Mouse (Mus musculus) gonadal fat pad, adult 2 months (tissue): ENCODE measurements at regions not wholly inside any gene's neighbourhood (a gene's known extent, or its start where the extent isn't known, plus 50 kb on each side); places are given as distances from the start of the nearest gene placed in this dataset.

Experiments
- DNase-seq: peaks from one replicate; pipeline ENCODE4 v3.0.0-alpha.2; 2012; ENCODE audit warnings: low read depth

GRCm38 (mm10) chr14:47990716-47991115, 129.9 kb upstream of the Peli2 start:
- no peak for DNase-seq

- DNase-seq = no peak
Measured at GRCm38 (mm10) chr14:47991546-47991945, 129.1 kb upstream of the Peli2 start.

DNA sequence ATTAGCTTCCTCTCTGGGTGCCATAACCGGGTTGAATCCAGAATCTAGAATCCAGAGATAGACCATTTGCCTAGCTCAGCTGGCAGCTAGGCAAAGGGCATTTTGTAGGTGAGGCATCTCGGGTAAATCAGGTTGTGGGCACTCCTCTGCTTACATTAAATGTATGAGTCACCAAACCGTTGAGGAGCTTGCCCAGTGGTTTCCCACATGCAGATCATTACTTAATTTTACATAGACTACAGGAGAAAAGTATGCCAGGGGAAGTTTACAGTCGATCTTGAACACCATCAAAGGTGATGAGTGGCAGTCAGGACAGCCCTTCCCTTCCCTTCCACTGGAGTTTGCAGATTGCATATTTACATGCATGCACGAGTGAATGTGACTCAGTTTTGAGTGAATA, 128.5 kb upstream of the Peli2 start:
- no peak for DNase-seq

- DNase-seq = no peak
Measured at GRCm38 (mm10) chr14:47992851-47993250, 127.8 kb upstream of the Peli2 start.

GRCm38 (mm10) chr14:47998936-47999335, 121.7 kb upstream of the Peli2 start:
- no peak for DNase-seq

DNA sequence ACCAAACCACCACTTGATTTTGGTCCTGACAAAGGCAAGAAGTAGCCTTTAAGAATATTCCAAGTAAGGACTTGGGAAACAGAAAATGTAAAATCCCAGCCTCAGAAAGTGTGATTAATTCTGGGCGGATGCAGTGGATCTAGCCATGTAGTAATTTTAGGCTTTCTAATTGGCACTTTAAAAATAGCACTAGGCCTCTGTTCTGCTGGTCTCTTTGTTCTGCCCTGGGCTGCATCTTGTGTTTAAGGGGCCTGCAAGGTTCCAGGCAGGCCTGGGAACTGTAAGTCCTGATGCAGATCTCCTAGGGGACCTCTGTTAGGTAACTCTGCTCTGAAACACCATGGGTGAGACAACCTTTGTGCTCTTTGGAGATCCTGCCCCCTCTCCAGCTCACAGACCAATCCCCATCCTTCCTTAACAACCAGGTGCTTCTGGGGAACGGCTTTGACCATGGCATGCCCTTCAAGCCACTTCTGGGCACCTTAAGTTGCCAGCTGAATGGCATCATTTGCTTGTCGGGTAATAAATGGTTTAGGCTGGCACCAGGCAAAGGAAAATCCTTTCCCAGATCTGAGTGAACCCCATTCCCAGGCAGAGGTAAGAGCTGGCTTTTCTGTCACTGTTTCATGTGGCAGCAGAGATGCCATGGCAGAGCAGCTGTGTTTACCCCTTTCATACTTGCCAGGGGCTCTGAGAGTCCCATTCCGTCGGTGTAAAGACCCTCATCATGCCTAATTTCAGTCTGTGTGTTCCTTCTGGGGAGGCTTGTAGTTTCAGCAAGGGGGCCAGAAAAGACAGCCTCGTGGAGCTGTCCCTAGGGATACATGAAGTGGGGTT, 115.3 kb upstream of the Peli2 start:
- no peak for DNase-seq

DNA sequence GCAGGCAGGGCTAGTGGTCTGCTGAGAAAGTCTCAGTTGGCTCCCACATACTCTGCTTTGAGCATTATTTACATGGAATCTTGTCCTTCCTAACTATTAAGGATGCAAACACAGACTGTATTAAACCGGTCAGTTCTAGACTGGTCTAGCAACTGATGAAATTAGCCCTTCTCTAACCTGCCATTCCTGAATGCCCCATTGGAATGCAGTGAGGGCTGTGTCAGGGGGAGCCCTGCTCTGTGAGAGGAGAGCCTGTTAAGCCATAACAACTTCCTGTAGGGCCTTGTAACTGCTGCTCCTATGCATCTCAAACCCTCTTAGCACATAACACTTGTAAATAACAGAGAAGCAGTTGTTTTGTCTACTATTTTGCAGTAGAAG, 114.7 kb upstream of the Peli2 start:
- DNase-seq = no peak

DNA sequence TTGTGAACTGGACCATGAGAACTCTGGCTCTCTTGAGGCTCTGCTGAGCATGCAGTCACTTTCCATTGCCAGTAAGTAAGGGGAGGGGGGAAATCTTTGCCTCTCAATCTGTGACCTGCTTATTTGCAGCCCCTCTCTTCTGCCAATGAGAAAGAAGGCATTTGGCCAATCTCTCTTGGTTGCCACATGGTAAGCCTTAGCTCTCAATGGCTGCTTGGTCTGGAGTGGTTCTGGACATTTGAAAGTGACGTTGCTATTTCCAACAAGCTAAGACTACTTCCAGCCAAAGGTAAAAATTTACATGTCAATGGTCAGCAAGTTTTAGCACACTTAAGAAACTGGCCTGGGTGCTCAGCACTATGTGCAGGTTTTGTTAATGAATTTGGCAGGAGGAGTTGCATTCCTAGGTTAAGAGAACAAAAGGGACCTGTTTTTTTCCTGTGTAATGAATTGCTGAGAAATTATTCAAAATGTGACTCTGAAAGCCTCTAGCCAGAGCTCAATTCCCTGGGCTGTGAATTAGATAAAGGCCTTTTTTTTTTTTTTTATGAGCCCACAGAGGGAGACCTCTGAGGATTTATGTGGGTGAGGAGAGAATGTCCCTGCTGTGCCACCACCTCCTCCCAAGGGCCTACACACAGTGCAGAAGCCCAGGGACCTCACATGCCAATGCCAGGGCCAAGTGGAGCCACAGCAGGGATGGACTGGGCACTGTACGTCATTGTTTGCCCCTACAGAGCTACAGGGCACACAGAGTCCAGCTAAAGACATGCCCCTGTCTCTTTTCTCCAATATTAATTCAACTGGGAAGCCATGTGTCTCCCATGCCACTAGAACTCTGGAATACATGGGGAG, 108.0 kb upstream of the Peli2 start:
- DNase-seq = no peak

DNA sequence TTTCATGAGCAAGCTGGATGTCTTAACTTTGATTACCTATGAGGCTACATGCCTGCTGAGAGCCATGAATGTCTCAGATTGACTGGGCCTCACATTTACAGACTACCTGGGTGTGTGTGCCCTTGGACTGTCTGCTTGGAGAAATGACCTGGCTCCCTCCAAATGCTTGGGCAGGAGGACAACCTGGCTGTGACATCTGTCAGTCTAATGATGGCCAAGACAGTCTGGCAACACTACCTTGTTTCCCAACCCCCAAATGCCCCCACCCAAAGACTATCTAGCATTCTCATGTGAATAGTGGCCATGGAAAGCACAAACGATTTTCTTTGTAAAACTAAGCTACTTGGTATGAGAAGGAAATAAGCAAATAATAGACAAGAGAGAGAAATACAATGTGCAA, 107.2 kb upstream of the Peli2 start:
- DNase-seq = no peak

- no peak for DNase-seq
Measured at GRCm38 (mm10) chr14:48014776-48015175, 105.8 kb upstream of the Peli2 start.

DNA sequence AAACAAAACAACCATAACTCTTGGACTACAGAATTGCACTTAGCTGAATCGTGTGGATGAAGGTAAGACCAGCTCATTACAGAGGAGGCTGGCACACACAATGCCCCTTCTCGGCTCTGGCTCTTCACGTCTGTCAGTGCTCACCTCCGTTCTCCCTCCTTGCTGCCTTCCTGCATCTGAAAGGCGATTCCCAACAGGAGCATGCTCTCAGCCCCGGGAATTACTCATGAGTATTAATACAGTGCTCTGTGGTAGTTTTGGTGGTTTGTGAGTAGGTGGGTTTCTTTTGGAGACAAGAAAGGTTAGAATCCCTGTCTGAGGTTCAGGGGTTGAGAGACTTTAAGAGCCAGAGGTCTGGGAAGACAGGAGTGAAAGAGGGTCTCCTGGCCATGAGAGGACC, 102.7 kb upstream of the Peli2 start:
- no peak for DNase-seq

- no peak for DNase-seq
Measured at GRCm38 (mm10) chr14:48019331-48019730, 101.3 kb upstream of the Peli2 start.

- no peak for DNase-seq
Measured at GRCm38 (mm10) chr14:48022271-48022670, 98.4 kb upstream of the Peli2 start.

DNA sequence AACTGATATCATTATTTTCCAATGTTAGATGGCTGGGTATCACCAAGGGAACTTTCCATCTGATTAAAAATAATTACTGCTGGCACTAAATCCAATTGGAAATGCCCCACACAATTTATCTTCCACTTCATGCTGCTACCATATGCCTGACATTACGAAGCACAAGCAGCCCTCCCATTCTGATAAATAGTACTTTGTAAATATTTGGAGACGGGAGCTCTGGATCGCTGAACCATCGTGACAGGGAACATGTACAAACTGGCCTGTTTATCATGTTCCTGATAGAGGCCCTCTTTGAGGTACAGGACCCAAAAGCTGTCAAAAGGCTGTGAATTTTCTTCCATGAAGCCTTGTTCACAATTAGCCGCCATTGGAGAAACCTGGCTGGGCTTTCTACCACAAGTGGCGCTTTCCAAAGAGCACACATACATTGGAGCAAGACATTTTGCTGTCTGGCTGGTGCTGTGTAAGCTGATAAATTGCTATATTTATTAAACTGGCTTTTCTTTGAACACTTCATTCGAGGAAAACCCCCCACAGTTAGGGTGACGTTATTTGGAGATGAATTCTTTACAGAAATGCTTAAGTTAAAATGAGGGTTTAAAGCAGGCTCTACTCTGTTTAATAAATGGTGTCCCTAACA, 96.5 kb upstream of the Peli2 start:
- DNase-seq = no peak

DNA sequence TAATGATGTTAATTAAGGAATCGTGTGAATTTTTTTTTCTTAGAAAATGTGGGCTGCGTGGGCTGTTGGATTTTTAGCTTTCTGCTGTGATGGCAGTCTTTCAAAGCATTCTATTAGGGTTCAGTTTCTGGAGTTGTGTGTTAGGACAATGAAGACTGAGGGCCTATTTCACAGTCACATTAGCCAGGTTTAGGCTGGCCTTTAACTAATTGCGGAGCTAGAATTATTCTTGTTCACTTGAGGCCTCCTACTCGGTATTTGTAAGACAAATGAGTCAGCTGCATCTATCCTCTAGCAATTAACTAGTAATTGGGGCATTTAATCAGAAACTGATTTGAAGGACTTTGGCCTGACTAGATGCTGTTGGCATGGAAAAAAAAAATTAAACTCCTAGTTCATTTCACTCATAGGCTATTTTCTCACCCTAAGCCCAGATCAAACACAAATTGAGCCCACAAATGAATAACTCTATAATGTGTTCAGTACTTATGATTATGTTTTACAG, 81.3 kb upstream of the Peli2 start:
- no peak for DNase-seq

- no peak for DNase-seq
Measured at GRCm38 (mm10) chr14:48046094-48046493, 74.5 kb upstream of the Peli2 start.

GRCm38 (mm10) chr14:48046831-48047230, 73.8 kb upstream of the Peli2 start:
- no peak for DNase-seq

DNA sequence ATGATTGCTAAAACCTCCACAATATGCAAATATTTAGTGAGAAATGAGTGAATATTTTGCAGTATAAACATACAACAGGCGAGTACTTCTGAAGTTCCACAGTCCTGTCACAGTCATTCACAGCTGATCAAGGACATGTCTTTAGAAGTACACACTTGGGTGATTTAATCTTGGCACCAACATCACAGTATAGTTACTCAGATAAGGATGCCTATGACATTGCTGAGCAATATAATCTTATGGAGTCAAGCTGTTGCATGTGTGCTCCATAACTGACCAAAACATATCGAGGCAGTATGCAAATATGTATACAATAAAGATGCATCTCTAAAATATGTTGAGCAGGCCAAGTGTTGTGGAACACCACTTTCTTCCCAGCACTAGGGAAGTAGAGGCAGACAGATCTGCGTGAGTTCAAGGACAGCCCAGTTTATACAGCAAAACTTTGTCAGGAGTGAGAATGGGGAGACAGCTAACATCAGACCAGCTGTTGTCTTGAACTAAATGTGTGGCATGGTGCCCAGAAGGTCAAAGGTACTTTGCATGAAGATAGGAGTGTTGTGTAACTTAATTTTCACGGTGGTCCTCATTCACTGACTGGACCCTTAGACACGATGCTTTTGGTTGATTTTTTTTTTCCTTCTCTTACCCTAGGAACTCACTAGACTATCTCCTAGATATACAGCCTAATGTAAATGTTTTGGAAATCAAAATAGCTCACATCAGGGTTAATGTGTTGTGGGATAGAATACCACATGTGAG, 70.7 kb upstream of the Peli2 start:
- DNase-seq = no peak

GRCm38 (mm10) chr14:48050460-48050760, 70.2 kb upstream of the Peli2 start:
- no peak for DNase-seq

DNA sequence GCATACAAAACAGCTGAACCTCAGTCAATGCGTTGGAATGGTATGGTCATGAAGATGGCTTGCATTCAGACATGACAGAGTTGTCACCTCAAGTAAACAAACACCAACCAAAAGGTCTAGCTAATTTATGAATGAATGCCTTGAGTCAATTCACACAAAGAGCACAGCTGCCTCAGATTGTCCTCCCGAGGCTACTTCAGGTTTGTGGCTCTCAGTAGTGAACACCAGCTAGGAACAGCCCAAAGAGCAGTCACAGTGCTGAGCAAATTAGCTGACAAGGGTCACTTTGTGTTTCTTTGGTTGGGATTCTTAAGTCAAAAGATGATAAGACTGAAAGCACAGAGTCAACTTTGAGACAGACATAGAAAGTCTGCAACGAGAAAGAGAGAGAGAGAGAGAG, 68.7 kb upstream of the Peli2 start:
- no peak for DNase-seq

DNA sequence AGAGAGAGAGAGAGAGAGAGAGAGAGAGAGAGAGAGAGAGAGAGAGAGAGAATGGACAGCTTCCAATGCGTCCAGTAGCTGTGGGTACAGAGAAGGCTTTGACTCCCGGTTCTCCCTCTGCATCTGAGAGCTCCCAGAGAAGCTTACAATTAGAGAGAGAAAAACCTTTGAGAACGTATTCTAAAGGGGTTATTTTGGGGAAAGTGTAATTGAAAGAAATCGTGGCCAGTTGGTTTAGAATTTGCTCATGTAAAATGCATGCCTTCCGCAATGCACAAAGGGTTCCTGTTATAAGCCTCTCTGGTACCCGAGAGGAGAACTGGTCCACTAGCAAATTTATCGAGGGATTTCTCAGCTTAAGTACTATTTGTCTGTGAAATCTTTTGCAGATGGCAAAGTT, 68.2 kb upstream of the Peli2 start:
- no peak for DNase-seq

DNA sequence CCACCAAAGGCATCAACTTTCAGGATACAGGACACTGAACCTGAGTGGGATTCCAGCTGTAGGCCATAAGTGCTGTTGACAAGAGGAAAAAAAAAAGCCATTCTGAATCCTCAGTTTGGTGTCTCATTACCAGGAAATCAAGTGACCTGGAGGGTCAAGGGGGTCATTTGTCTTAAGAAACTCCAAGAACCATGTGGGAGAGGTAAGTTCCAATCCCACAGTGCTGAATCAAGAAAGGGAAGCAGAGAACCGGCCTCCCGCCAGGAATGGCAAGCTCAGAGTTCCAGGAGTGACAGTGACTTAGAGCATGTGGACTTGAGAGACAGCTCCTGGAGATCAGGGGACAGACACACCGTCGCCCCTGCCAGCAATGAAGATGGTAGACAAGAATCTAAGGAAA, 67.5 kb upstream of the Peli2 start:
- DNase-seq = no peak
